Mouse (Mus musculus) mammary gland, adult 2 months (tissue): ENCODE results near the gene Btbd17. TPM values are rescaled to one million over a fixed set of nuclear protein-coding genes. Genes with fewer than 3 reads are reported as not detected.

Experiments
- polyA plus RNA-seq: library from polyadenylated mRNA; depleted of rRNA; stranded (reverse); fragments of >200 nt; gene quantifications from 2 replicates; pipeline ENCODE4 v1.2.3, GENCODE M21; 2012; ENCODE audit warnings: low replicate concordance; rRNA removed

Btbd17 gene
- 1.3 and 3.0 TPM in 2 replicates for polyA plus RNA-seq

GRCm38 (mm10) chr11:114795848-114796322 lies at the start of gene Btbd17:
TSS of gene Btbd17 (minus strand) at chr11:114795945.

GRCm38 (mm10) chr11:114798624-114799023 lies 2.9 kb upstream of the Btbd17 start, which contains the start of gene Gpr142:
TSS of gene Gpr142 (plus strand) at chr11:114798924.

GRCm38 (mm10) chr11:114764820-114765818 lies 30.6 kb downstream of the Btbd17 start, which contains the start of gene Kif19a:
TSS of gene Kif19a (plus strand) at chr11:114765388.

Other genes starting within 250 kb of the Btbd17 start
- gene Rpl38, start 127.4 kb downstream of the Btbd17 start, polyA plus RNA-seq: 234 and 324 TPM in 2 replicates
- 76.9 and 89.5 TPM in 2 replicates for gene Ttyh2, start 120.5 kb downstream of the Btbd17 start, polyA plus RNA-seq
- gene Dnaic2, start 68.5 kb downstream of the Btbd17 start, polyA plus RNA-seq: 2.2 and 2.9 TPM in 2 replicates
- gene Kif19a, start 30.6 kb downstream of the Btbd17 start, polyA plus RNA-seq: 3.1 and 4.7 TPM in 2 replicates
- gene Gpr142, start 3.0 kb upstream of the Btbd17 start, polyA plus RNA-seq: not detected in 2 replicates
- gene Gprc5c, start 55.2 kb upstream of the Btbd17 start, polyA plus RNA-seq: 37.4 and 56.3 TPM in 2 replicates
- 2.2 and 3.9 TPM in 2 replicates for gene Cd300a, start 94.1 kb upstream of the Btbd17 start, polyA plus RNA-seq
- 2.9 and 6.2 TPM in 2 replicates for gene Cd300lb, start 138.4 kb upstream of the Btbd17 start, polyA plus RNA-seq
- 4.5 and 5.2 TPM in 2 replicates for gene Cd300c, start 173.2 kb upstream of the Btbd17 start, polyA plus RNA-seq
- gene Cd300ld, start 194.0 kb upstream of the Btbd17 start, polyA plus RNA-seq: 4.0 and 8.5 TPM in 2 replicates
- 7.9 and 11.0 TPM in 2 replicates for gene Cd300c2, start 205.9 kb upstream of the Btbd17 start, polyA plus RNA-seq
- gene Cd300ld2, start 220.2 kb upstream of the Btbd17 start, polyA plus RNA-seq: 2.8 and 5.3 TPM in 2 replicates
- gene Cd300ld4, start 231.1 kb upstream of the Btbd17 start, polyA plus RNA-seq: 8.4 and 32.3 TPM in 2 replicates
- gene Cd300ld5, start 241.8 kb upstream of the Btbd17 start, polyA plus RNA-seq: 20.6 and 34.4 TPM in 2 replicates